Mouse (Mus musculus) testis, postnatal 14 days (tissue): ENCODE data around the gene Trim63.
A peak's percentile ranks its signal among the peaks of the same experiment; 100 is the strongest.
"Not testable (repeated sequence)": the region's sequence is repeated elsewhere in the genome, so short reads cannot be mapped to it uniquely, and the experiment has no call there.

Experiments used
- DNase-seq: peaks from one replicate; pipeline ENCODE4 v3.0.0; 2021; ENCODE audit warnings: low spot score

Gene Trim63

GRCm38 (mm10) chr4:134314876-134315275 lies at the start of gene Trim63:
Gene Trim63, plus strand, starts transcription at chr4:134315120.
- no peak for DNase-seq

GRCm38 (mm10) chr4:134265860-134266585 lies 48.9 kb upstream of the Trim63 start:
- no peak for DNase-seq

GRCm38 (mm10) chr4:134268102-134268655 lies 46.7 kb upstream of the Trim63 start:
- DNase-seq, result peak; percentile 85

GRCm38 (mm10) chr4:134269622-134270021 lies 45.3 kb upstream of the Trim63 start:
- DNase-seq, result not testable (repeated sequence)

- DNase-seq, result no peak
Observed at GRCm38 (mm10) chr4:134271979-134272378, 42.9 kb upstream of the Trim63 start.

- DNase-seq, result no peak
Observed at GRCm38 (mm10) chr4:134272731-134273416, 42.0 kb upstream of the Trim63 start.

- no peak for DNase-seq
Observed at GRCm38 (mm10) chr4:134273417-134274345, 41.2 kb upstream of the Trim63 start.

- DNase-seq, result no peak
Observed at GRCm38 (mm10) chr4:134284942-134285341, 30.0 kb upstream of the Trim63 start.

- no peak for DNase-seq
Observed at GRCm38 (mm10) chr4:134286226-134287167, 28.4 kb upstream of the Trim63 start.

- peak; percentile 95 for DNase-seq
Observed at GRCm38 (mm10) chr4:134287168-134287564, 27.8 kb upstream of the Trim63 start.

- DNase-seq, result peak; percentile 83
Observed at GRCm38 (mm10) chr4:134287575-134288025, 27.3 kb upstream of the Trim63 start, which contains the start of gene Pdik1l. Gene Pdik1l, minus strand, starts transcription at chr4:134287895.

GRCm38 (mm10) chr4:134288397-134289256 lies 26.3 kb upstream of the Trim63 start:
- no peak for DNase-seq

GRCm38 (mm10) chr4:134292067-134292466 lies 22.9 kb upstream of the Trim63 start:
- DNase-seq, result peak; percentile 33

- no peak for DNase-seq
Observed at GRCm38 (mm10) chr4:134293061-134293691, 21.7 kb upstream of the Trim63 start.

GRCm38 (mm10) chr4:134293692-134294163 lies 21.2 kb upstream of the Trim63 start:
- no peak for DNase-seq

- not testable (repeated sequence) for DNase-seq
Observed at GRCm38 (mm10) chr4:134296096-134296495, 18.8 kb upstream of the Trim63 start.

GRCm38 (mm10) chr4:134296523-134296922 lies 18.4 kb upstream of the Trim63 start:
- DNase-seq, result no peak

- no peak for DNase-seq
Observed at GRCm38 (mm10) chr4:134297369-134297768, 17.6 kb upstream of the Trim63 start.
